Mouse (Mus musculus) kidney, postnatal 0 days (tissue): ENCODE measurements at regions not wholly inside any gene's neighbourhood (a gene's known extent, or its start where the extent isn't known, plus 50 kb on each side); places are given as distances from the start of the nearest gene placed in this dataset.

Experiments used
- ATAC-seq: fragments of 200-750 bp; cut with Nextera tagmentation; replicated peaks from 2 replicates; pipeline ENCODE4 v1.8.0; 2017; ENCODE audit warnings: low read depth, moderate number of reproducible peaks, moderate TSS enrichment, moderate library complexity; ENCODE audit not compliant: low FRiP score
- DNase-seq: peaks from one replicate; pipeline ENCODE4 v3.0.0-alpha.2; 2016; ENCODE audit warnings: low spot score
- H3K27ac ChIP-seq: fragments of 300-500 bp; sonication (generic); 2 replicates; pipeline ENCODE4 v1.5.1; 2014; ENCODE audit warnings: mild to moderate bottlenecking
- H3K27me3 ChIP-seq: fragments of 300-500 bp; sonication (generic); 2 replicates; pipeline ENCODE4 v1.6.1; 2014; ENCODE audit warnings: low read length, mixed read lengths; ENCODE audit not compliant: insufficient read depth
- H3K36me3 ChIP-seq: fragments of 300-500 bp; sonication (generic); 2 replicates; pipeline ENCODE4 v1.6.1; 2014; ENCODE audit warnings: low read length, mixed read lengths; ENCODE audit not compliant: insufficient read depth
- H3K4me1 ChIP-seq: fragments of 300-500 bp; sonication (generic); replicated peaks from 2 replicates; pipeline ENCODE4 v1.6.1; 2014; ENCODE audit warnings: antibody characterized with exemption, low read length, mixed read lengths; ENCODE audit not compliant: insufficient read depth
- H3K4me2 ChIP-seq: fragments of 300-500 bp; sonication (generic); 2 replicates; pipeline ENCODE4 v1.6.1; 2014; ENCODE audit warnings: mild to moderate bottlenecking, low read length, moderate library complexity, mixed read lengths
- H3K4me3 ChIP-seq: fragments of 300-500 bp; sonication (generic); replicated peaks from 2 replicates; pipeline ENCODE4 v1.5.1; 2014; ENCODE audit warnings: low read depth, low read length
- H3K9ac ChIP-seq: fragments of 300-500 bp; sonication (generic); 2 replicates; pipeline ENCODE4 v1.6.1; 2014; ENCODE audit warnings: low read depth, low read length
- H3K9me3 ChIP-seq: fragments of 300-500 bp; sonication (generic); replicated peaks from 2 replicates; pipeline ENCODE4 v1.6.1; 2016; ENCODE audit warnings: low read length, inconsistent platforms, mixed read lengths
- CTCF ChIP-seq: IDR thresholded peaks from 2 replicates; pipeline ENCODE4 v1.5.1; 2016; ENCODE audit warnings: antibody characterized with exemption, low read depth, mild to moderate bottlenecking, moderate library complexity
- WGBS: fragments of 180-500 bp; shearing (Covaris S2); extraction: QIAGEN DNeasy Blood & Tissue Kit; methylation state at CpG from one replicate; pipeline ENCODE4 v1.1.7; 2014; 5-methylcytosine and 5-hydroxymethylcytosine counted together

DNA sequence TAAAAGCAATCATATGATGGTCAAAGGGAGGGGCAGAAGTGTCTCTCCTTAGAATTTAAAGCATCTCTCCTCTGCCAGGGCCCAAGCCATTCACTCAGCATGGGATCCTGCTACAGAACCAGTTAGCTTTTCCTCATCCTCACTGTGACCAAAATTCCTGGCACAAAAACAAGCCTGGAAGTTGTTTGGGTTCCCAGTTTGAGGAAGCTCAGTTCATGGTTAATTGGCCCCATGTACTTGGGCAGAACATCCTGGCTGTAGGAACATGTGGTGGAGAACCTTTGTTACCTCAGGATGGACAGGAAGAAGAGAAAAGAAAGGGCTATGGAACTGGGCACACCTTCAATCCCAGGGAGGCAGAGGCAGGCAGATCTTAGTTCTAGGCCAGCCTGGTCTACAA, 52.4 kb upstream of the Mfge8 start:
- Histone ChIP-seq H3K27ac (no peak overlapping the region), H3K27me3 (no peaks in the 10 kb centered on the region), H3K9ac (no peak overlapping the region), H3K4me2 (no peak overlapping the region), H3K36me3 (no peaks in the 10 kb centered on the region), H3K9me3 (no peaks in the 10 kb centered on the region), H3K4me1 (no peaks in the 10 kb centered on the region), H3K4me3 (no peak overlapping the region)
- DNase-seq (no peak), ATAC-seq (no peak)
- no peak for TF ChIP-seq CTCF

DNA sequence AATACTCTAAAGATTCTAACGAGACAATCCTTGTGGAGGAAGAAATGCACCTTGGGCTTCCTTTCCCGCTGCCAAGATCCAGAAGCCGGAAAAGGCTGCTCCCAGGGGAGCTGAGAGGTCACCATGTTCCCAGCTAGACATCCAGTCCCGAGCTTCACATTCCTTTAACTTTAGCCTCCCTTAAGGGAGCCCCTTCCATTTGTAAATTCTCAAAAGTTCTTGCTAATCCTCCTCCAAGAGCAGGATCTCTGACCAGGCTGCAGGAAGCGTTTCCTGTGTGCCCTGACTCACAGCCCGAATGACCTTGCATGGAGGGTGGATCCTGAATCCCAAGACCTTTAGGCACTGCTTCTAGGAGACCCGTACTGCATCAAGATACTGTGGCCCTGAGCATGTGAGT, 53.5 kb upstream of the Mfge8 start:
- H3K9me3 ChIP-seq, result no peaks in the 10 kb centered on the region
- H3K36me3 ChIP-seq, result no peaks in the 10 kb centered on the region
- peak; percentile 87 for DNase-seq
- no peak overlapping the region for H3K4me3 ChIP-seq
- no peak overlapping the region for H3K4me2 ChIP-seq
- no peak overlapping the region for H3K9ac ChIP-seq
- peak overlapping the region; percentile 88 for H3K27ac ChIP-seq
- 39% methylated on average over 7 of the region's 7 CpGs for WGBS
- H3K4me1 ChIP-seq, result no peaks in the 10 kb centered on the region
- no peaks in the 10 kb centered on the region for H3K27me3 ChIP-seq
- ATAC-seq, result 0 out of 2 replicates have a peak, but pooled peaks have one; percentile 33
- TF ChIP-seq CTCF, result no peak

DNA sequence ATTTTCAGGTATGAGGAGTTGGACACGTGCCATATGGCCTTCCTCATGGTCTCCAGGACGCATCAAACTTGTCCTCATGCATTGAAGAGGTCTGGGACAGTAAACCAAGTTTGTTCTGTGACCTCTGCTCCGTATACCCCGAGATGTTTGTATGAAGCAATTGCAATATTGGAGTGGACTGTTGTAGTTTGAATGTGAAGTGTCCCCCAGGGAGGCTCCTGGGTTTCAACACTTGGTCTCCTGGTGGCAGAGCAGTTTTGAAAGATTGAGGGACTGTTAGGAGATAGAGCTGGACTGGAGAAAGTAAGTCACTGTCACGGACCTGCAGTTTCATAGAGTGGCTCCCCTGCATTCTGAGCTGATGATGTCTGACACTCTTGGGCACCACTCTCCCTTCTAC, 54.6 kb upstream of the Mfge8 start:
- Histone ChIP-seq H3K27me3 (no peaks in the 10 kb centered on the region), H3K27ac (peak overlapping the region; percentile 88; the same call in 1 of the 2 replicates), H3K9me3 (no peaks in the 10 kb centered on the region), H3K4me1 (no peaks in the 10 kb centered on the region), H3K4me2 (no peak overlapping the region), H3K9ac (no peak overlapping the region), H3K4me3 (no peak overlapping the region), H3K36me3 (no peaks in the 10 kb centered on the region)
- 75% methylated on average over 5 of the region's 5 CpGs for WGBS
- TF ChIP-seq CTCF, result no peak
- DNase-seq (no peak), ATAC-seq (no peak)

DNA sequence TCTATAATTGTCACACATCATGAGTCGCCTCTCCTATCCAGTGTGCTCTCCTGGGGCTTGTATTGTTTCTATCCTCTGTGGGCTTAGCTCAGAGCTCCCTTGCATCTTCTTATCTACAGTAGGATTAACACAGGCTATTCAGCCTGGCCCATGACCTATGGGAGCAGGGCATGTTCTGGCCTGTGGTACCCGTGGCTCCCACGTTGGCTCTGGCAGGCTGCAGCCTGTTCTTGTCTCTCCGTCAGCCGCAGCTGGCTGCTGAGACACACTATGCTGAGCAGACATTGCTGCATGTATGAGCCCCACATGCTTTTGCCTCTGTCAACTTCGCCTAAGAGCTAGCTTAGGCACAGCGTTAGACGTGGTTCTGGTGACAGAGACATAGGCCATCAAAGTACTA, 58.3 kb upstream of the Mfge8 start:
- Histone ChIP-seq H3K27me3 (no peaks in the 10 kb centered on the region), H3K9ac (no peak overlapping the region), H3K36me3 (no peaks in the 10 kb centered on the region), H3K9me3 (no peaks in the 10 kb centered on the region), H3K4me1 (peaks cover 5% of the 10 kb centered on the region), H3K27ac (no peak overlapping the region), H3K4me3 (no peak overlapping the region), H3K4me2 (no peak overlapping the region)
- TF ChIP-seq CTCF, result no peak
- DNase-seq (no peak), ATAC-seq (no peak)
- 54% methylated on average over 8 of the region's 8 CpGs for WGBS

DNA sequence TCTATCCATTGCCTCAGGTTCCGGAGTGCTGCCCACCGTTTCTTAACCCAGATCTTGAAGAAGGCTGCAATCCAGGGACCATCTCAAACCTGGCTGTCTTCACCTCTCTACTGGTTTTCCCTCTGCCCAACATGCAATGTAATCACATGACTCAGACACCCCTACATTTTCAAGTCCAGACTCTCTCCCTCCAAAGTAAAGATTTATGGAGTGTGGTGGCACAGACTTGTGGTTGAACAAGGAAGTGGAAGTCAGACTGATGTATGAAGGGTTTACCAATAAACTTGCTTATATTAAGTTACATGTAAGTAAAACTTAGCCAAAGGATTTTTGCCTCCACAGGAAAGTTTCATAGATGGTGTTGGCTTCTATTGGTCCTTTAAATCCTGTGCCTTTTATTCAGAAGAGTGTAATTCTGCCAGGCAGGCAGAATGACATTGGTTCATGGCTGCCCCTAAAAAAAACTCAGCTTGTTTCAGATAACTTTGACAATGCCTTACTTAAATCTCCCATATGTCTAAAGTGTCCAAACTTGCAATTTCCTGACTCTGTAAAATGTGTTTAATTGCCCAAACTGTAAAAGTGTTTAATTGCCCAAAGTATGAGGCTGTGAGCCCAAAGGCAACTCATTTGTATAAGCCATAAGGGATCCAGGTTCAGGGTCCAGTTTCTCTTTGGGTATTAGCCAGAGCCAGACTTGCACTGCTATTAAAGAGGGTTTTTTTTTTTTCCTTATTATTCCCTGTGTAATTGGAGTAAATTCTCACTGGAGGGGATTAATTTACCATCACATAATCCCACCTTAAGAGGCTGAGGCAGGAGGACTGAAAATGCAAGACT, 61.7 kb upstream of the Mfge8 start:
- Histone ChIP-seq H3K36me3 (no peaks in the 10 kb centered on the region), H3K27ac (no peak overlapping the region), H3K9me3 (no peaks in the 10 kb centered on the region), H3K4me2 (no peak overlapping the region), H3K4me3 (no peak overlapping the region), H3K27me3 (no peaks in the 10 kb centered on the region), H3K4me1 (peaks cover 5% of the 10 kb centered on the region), H3K9ac (no peak overlapping the region)
- WGBS, result 70% methylated on average over 2 of the region's 2 CpGs
- DNase-seq (peak; percentile 30), ATAC-seq (no peak)
- peak; percentile 36; the same call in 1 of the 2 replicates for TF ChIP-seq CTCF

DNA sequence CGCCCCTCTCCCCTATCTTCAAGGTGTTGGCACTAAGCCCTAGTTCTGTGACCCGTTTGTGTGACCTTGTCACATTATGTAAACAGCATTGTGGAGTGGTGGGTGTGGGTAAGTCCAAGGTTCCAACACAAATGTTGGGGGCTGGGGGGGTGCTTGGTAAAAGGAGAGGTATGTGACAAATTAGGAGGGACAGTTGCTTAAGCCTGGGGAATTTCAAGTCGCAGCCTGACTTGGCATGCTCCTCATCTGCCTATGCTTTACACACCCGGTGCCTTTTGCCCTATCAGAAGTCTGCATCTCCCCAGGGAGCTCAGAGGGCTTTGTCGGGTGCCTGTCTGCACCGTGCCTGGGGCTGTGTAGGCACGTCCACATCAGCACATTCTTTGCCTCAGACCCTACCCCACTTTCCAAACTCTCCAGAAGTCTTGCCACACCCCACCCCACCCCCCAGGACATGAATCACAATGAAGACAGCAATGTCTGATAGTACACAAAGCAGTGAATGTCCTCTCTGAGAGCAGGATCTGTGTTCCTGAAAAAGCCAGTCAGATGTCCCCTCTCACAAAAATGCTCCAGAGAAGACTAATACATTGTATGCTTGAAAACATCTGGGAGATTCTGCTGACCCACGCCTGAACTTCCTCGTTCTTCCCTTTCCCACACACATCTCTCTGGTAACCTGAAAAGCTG, 61.6 kb upstream of the Abhd2 start:
- TF ChIP-seq CTCF, result no peak

More for the DNA sequence above, 61.6 kb upstream of the Abhd2 start:
- Histone ChIP-seq H3K4me3 (no peak overlapping the region), H3K4me1 (peaks cover 5% of the 10 kb centered on the region), H3K4me2 (peak overlapping the region; percentile 28; the same call in 1 of the 2 replicates), H3K9ac (peak overlapping the region; percentile 3; the same call in 1 of the 2 replicates), H3K36me3 (no peaks in the 10 kb centered on the region), H3K27ac (no peak overlapping the region), H3K27me3 (no peaks in the 10 kb centered on the region), H3K9me3 (no peaks in the 10 kb centered on the region)
- DNase-seq (peak; percentile 40), ATAC-seq (no peak)
- WGBS, result 16% methylated on average over 9 of the region's 9 CpGs
